Mouse (Mus musculus): ENCODE results near the gene Hk1. TPM values are rescaled to one million over a fixed set of nuclear protein-coding genes. Genes with fewer than 3 reads are reported as not detected.

Hk1 gene
- polyA plus RNA-seq, 1 experiment from 2014 or later: 135 TPM

GRCm38 (mm10) chr10:62338626-62339025 lies 41.1 kb downstream of the Hk1 start:
- Histone ChIP-seq H3K9ac (peak overlapping the region; percentile 87; the same call in 1 of the 2 replicates), H3K4me2 (peak overlapping the region; percentile 83), H3K36me3 (replicated peaks) (no peaks in the 10 kb centered on the region), H3K4me3 (peak overlapping the region; percentile 89), H3K4me1 (peaks cover 46% of the 10 kb centered on the region), H3K27ac (no peak overlapping the region), H3K9me3 (no peaks in the 10 kb centered on the region), H3K27me3 (replicated peaks) (no peaks in the 10 kb centered on the region)
- 33% methylated on average over 5 of the region's 5 CpGs for WGBS
- ATAC-seq (replicated peaks): no peak

GRCm38 (mm10) chr10:62338176-62338575 lies 41.5 kb downstream of the Hk1 start:
- no peaks in the 10 kb centered on the region for H3K9me3 ChIP-seq
- peak overlapping the region; percentile 83 for H3K4me2 ChIP-seq
- no peak overlapping the region for H3K27ac ChIP-seq
- no peaks in the 10 kb centered on the region for H3K36me3 ChIP-seq (replicated peaks)
- no peaks in the 10 kb centered on the region for H3K27me3 ChIP-seq (replicated peaks)
- 28% methylated on average over 9 of the region's 9 CpGs for WGBS
- no peak overlapping the region for H3K9ac ChIP-seq
- no peak for ATAC-seq (replicated peaks)
- peak overlapping the region; percentile 89 for H3K4me3 ChIP-seq
- peaks cover 50% of the 10 kb centered on the region for H3K4me1 ChIP-seq

GRCm38 (mm10) chr10:62336601-62337578 lies 42.8 kb downstream of the Hk1 start:
- Histone ChIP-seq H3K4me2 (peak overlapping the region; percentile 3; the same call in 1 of the 2 replicates), H3K4me1 (peaks cover 58% of the 10 kb centered on the region), H3K27ac (no peak overlapping the region), H3K36me3 (replicated peaks) (no peaks in the 10 kb centered on the region), H3K9me3 (no peaks in the 10 kb centered on the region), H3K4me3 (no peak overlapping the region), H3K9ac (no peak overlapping the region), H3K27me3 (replicated peaks) (no peaks in the 10 kb centered on the region)
- ATAC-seq (replicated peaks): no peak
- WGBS: 22% methylated on average over 12 of the region's 12 CpGs

- H3K4me1 ChIP-seq: peaks cover 47% of the 10 kb centered on the region
- H3K9ac ChIP-seq: no peak overlapping the region
- H3K4me3 ChIP-seq: no peak overlapping the region
- peak overlapping the region; percentile 12; the same call in 1 of the 2 replicates for H3K4me2 ChIP-seq
- H3K9me3 ChIP-seq: no peaks in the 10 kb centered on the region
- no peak overlapping the region for H3K27ac ChIP-seq
- H3K27me3 ChIP-seq (replicated peaks): no peaks in the 10 kb centered on the region
- 20% methylated on average over 6 of the region's 6 CpGs for WGBS
- ATAC-seq (replicated peaks): no peak
- no peaks in the 10 kb centered on the region for H3K36me3 ChIP-seq (replicated peaks)
Measured at GRCm38 (mm10) chr10:62335423-62335776, 44.3 kb downstream of the Hk1 start.

- H3K4me1 ChIP-seq: peaks cover 47% of the 10 kb centered on the region
- H3K9me3 ChIP-seq: no peaks in the 10 kb centered on the region
- no peak overlapping the region for H3K27ac ChIP-seq
- peak overlapping the region; percentile 12; the same call in 1 of the 2 replicates for H3K4me2 ChIP-seq
- no peaks in the 10 kb centered on the region for H3K27me3 ChIP-seq (replicated peaks)
- H3K9ac ChIP-seq: no peak overlapping the region
- no peaks in the 10 kb centered on the region for H3K36me3 ChIP-seq (replicated peaks)
- H3K4me3 ChIP-seq: no peak overlapping the region
- WGBS: 31% methylated on average over 20 of the region's 20 CpGs
- no peak for ATAC-seq (replicated peaks)
Measured at GRCm38 (mm10) chr10:62334686-62335422, 44.9 kb downstream of the Hk1 start.

- no peak for ATAC-seq (replicated peaks)
- Histone ChIP-seq H3K4me3 (no peak overlapping the region), H3K4me2 (no peak overlapping the region), H3K36me3 (replicated peaks) (no peaks in the 10 kb centered on the region), H3K4me1 (peaks cover 34% of the 10 kb centered on the region), H3K27ac (no peak overlapping the region), H3K27me3 (replicated peaks) (no peaks in the 10 kb centered on the region), H3K9ac (no peak overlapping the region), H3K9me3 (no peaks in the 10 kb centered on the region)
- 69% methylated on average over 14 of the region's 14 CpGs for WGBS
Measured at GRCm38 (mm10) chr10:62333269-62333668, 46.4 kb downstream of the Hk1 start.

GRCm38 (mm10) chr10:62332514-62332913 lies 47.2 kb downstream of the Hk1 start:
- H3K4me3 ChIP-seq: no peak overlapping the region
- no peaks in the 10 kb centered on the region for H3K9me3 ChIP-seq
- 55% methylated on average over 7 of the region's 7 CpGs for WGBS

GRCm38 (mm10) chr10:62331771-62332170 lies 47.9 kb downstream of the Hk1 start:
- Histone ChIP-seq H3K4me3 (no peak overlapping the region), H3K36me3 (replicated peaks) (no peaks in the 10 kb centered on the region), H3K9me3 (no peaks in the 10 kb centered on the region), H3K27ac (no peak overlapping the region), H3K4me1 (peaks cover 21% of the 10 kb centered on the region), H3K4me2 (no peak overlapping the region), H3K27me3 (replicated peaks) (no peaks in the 10 kb centered on the region), H3K9ac (no peak overlapping the region)
- no peak for ATAC-seq (replicated peaks)
- 86% methylated on average over 12 of the region's 12 CpGs for WGBS

More at GRCm38 (mm10) chr10:62332514-62332913, 47.2 kb downstream of the Hk1 start:
- Histone ChIP-seq H3K4me1 (peaks cover 29% of the 10 kb centered on the region), H3K9ac (0 out of 2 replicates have a peak overlapping the region, but pooled peaks have one; percentile 19), H3K27ac (0 out of 2 replicates have a peak overlapping the region, but pooled peaks have one; percentile 20), H3K27me3 (replicated peaks) (no peaks in the 10 kb centered on the region), H3K4me2 (peak overlapping the region; percentile 38), H3K36me3 (replicated peaks) (no peaks in the 10 kb centered on the region)
- ATAC-seq (replicated peaks): peak; percentile 19; the same call in 1 of the 2 replicates

GRCm38 (mm10) chr10:62331296-62331695 lies 48.4 kb downstream of the Hk1 start:
- no peak overlapping the region for H3K4me2 ChIP-seq
- no peak overlapping the region for H3K4me3 ChIP-seq
- no peaks in the 10 kb centered on the region for H3K27me3 ChIP-seq (replicated peaks)
- ATAC-seq (replicated peaks): no peak
- no peak overlapping the region for H3K27ac ChIP-seq
- H3K9me3 ChIP-seq: no peaks in the 10 kb centered on the region
- H3K36me3 ChIP-seq (replicated peaks): no peaks in the 10 kb centered on the region
- no peak overlapping the region for H3K9ac ChIP-seq
- H3K4me1 ChIP-seq: peaks cover 18% of the 10 kb centered on the region
- 96% methylated on average over 9 of the region's 9 CpGs for WGBS

GRCm38 (mm10) chr10:62329846-62330245 lies 49.9 kb downstream of the Hk1 start:
- Histone ChIP-seq H3K4me2 (no peak overlapping the region), H3K9ac (no peak overlapping the region), H3K4me1 (peaks cover 15% of the 10 kb centered on the region), H3K36me3 (replicated peaks) (no peaks in the 10 kb centered on the region), H3K27ac (no peak overlapping the region), H3K9me3 (no peaks in the 10 kb centered on the region), H3K27me3 (replicated peaks) (no peaks in the 10 kb centered on the region), H3K4me3 (no peak overlapping the region)
- 86% methylated on average over 7 of the region's 7 CpGs for WGBS
- no peak for ATAC-seq (replicated peaks)

GRCm38 (mm10) chr10:62328886-62329412 lies 50.8 kb downstream of the Hk1 start:
- Histone ChIP-seq H3K4me1 (peaks cover 12% of the 10 kb centered on the region), H3K27ac (no peak overlapping the region), H3K9ac (no peak overlapping the region), H3K36me3 (replicated peaks) (no peaks in the 10 kb centered on the region), H3K4me2 (no peak overlapping the region), H3K9me3 (no peaks in the 10 kb centered on the region), H3K4me3 (no peak overlapping the region), H3K27me3 (replicated peaks) (no peaks in the 10 kb centered on the region)
- no peak for ATAC-seq (replicated peaks)
- WGBS: 88% methylated on average over 10 of the region's 10 CpGs
